Mouse (Mus musculus): Measurements from ENCODE around the gene 2410002F23Rik. TPM values are rescaled to one million over a fixed set of nuclear protein-coding genes. Genes with fewer than 3 reads are reported as not detected.
"Not testable (repeated sequence)": the region's sequence is repeated elsewhere in the genome, so short reads cannot be mapped to it uniquely, and the experiment has no call there.

2410002F23Rik gene
- 1 to 10 TPM; 6.1 to 8.2 TPM for total RNA-seq (2021)
- long read RNA-seq, experiment 1, partial matches to known transcripts = 0 of 4 reads
- long read RNA-seq, experiment 1, other reads (novel, unspliced or antisense) = 2 of 4 reads
- long read RNA-seq, experiment 2, partial matches to known transcripts = 1 of 6 reads
- long read RNA-seq, experiment 2, other reads (novel, unspliced or antisense) = 1 of 6 reads

- Histone ChIP-seq H3K4me3 (peak within 1 kb of the TSS; percentile 94), H3K27ac (peak within 1 kb of the TSS; percentile 97)
- no peak for TF ChIP-seq CTCF (IDR thresholded peaks at IDR 0.05)
- intact Hi-C loops (cut with DNase I) = loop anchor here (2.0 kb wide), 1 partner anchor 16 kb away; no protein-coding TSS in a partner anchor
- peak; percentile 93 for DNase-seq
Measured at GRCm38 (mm10) chr7:44246055-44246983, at the start of gene 2410002F23Rik, which contains the start of gene 1700028J19Rik. Gene 2410002F23Rik (plus strand): TSS chr7:44246722. Gene 1700028J19Rik (minus strand): TSS chr7:44246695.

- intact Hi-C loops (cut with DNase I) = no loop called here
- Histone ChIP-seq H3K4me3 (no peak within 1 kb of the TSS), H3K27ac (no peak within 1 kb of the TSS)
- DNase-seq = no peak
- no peak for TF ChIP-seq CTCF (IDR thresholded peaks at IDR 0.05)
Measured at GRCm38 (mm10) chr7:44197891-44198290, 48.6 kb upstream of the 2410002F23Rik start, which contains the start of gene Klk1b3. Gene Klk1b3 (plus strand): TSS chr7:44198191.

GRCm38 (mm10) chr7:44207135-44207534 is 39.4 kb upstream of the 2410002F23Rik start, which contains the start of gene Klk1b4:
Gene Klk1b4 (plus strand): TSS chr7:44207435.
- H3K27ac ChIP-seq; intact Hi-C loops (cut with DNase I); DNase-seq; H3K4me3 ChIP-seq: not testable (repeated sequence)

- intact Hi-C loops (cut with DNase I) = no loop called here
- Histone ChIP-seq H3K4me3 (no peak overlapping the region), H3K27ac (no peak overlapping the region)
- DNase-seq = no peak
- TF ChIP-seq CTCF (IDR thresholded peaks at IDR 0.05) = no peak
Measured at GRCm38 (mm10) chr7:44208307-44208706, 38.2 kb upstream of the 2410002F23Rik start.

- no peak within 1 kb of the TSS for H3K27ac ChIP-seq
- TF ChIP-seq CTCF (IDR thresholded peaks at IDR 0.05) = no peak
- H3K4me3 ChIP-seq = no peak within 1 kb of the TSS
- DNase-seq = no peak
- intact Hi-C loops (cut with DNase I) = no loop called here
Measured at GRCm38 (mm10) chr7:44215645-44216044, 30.9 kb upstream of the 2410002F23Rik start, which contains the start of gene Klk1b5. Gene Klk1b5 (plus strand): TSS chr7:44215945.

DNA sequence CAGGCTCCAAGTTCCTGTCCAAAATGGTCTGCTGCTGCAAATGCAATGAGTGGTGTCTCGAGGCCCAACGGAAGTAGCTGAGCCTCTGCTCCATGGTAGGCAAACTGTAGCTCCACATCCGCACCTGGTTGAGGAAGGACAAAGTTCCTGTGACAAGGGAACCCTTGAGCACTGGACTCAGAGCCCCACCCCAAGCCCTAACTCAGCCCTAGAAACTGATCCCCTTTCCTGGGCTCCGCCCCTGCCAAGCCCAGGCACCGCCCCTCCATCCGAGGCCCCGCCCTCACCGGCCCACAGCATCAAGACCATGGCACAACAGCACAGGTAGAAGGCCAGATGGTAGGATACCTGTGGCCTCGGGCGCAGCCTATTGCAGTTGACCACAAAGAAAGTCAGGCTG is 24.9 kb upstream of the 2410002F23Rik start:
- H3K27ac ChIP-seq; DNase-seq; H3K4me3 ChIP-seq; intact Hi-C loops (cut with DNase I): not testable (repeated sequence)

- intact Hi-C loops (cut with DNase I); H3K4me3 ChIP-seq; H3K27ac ChIP-seq; DNase-seq: not testable (repeated sequence)
Measured at GRCm38 (mm10) chr7:44222335-44222734, 24.2 kb upstream of the 2410002F23Rik start.

DNA sequence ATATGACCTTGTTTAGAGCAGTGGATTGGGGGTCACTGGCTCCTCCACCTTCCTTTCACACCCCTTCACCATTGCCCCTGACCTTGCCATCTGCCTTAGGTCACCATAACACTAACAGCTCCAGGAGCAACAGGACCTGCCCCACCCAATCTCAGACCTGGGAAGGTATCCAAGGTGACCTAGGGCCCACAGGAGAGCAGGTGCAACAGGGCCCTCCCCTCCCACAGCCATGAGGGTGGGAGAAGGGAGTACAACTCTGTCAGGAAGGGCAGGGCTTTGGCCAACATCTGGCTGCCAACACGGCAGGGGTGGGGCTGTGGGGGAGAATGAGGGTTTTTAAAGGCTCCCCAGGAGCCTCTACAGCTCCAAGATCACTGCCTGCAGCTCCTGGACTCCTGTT is 21.4 kb upstream of the 2410002F23Rik start, which contains the start of gene Klk1:
TSS of gene Klk1 (plus strand) at position 285 of the 400 bp plus-strand sequence.
- H3K4me3 ChIP-seq = no peak within 1 kb of the TSS
- TF ChIP-seq CTCF (IDR thresholded peaks at IDR 0.05) = no peak
- no peak within 1 kb of the TSS for H3K27ac ChIP-seq
- DNase-seq = no peak
- intact Hi-C loops (cut with DNase I) = no loop called here

GRCm38 (mm10) chr7:44235909-44236308 is 10.6 kb upstream of the 2410002F23Rik start, which contains the start of gene Gm36864:
Gene Gm36864 (plus strand): TSS chr7:44236177.
- TF ChIP-seq CTCF (IDR thresholded peaks at IDR 0.05) = no peak
- intact Hi-C loops (cut with DNase I) = no loop called here
- DNase-seq = no peak

GRCm38 (mm10) chr7:44239913-44240312 is 6.6 kb upstream of the 2410002F23Rik start:
- TF ChIP-seq CTCF (IDR thresholded peaks at IDR 0.05) = no peak
- DNase-seq = no peak
- no peak overlapping the region for H3K27ac ChIP-seq
- intact Hi-C loops (cut with DNase I) = no loop called here
- H3K4me3 ChIP-seq = no peak overlapping the region

More at GRCm38 (mm10) chr7:44235909-44236308, 10.6 kb upstream of the 2410002F23Rik start, which contains the start of gene Gm36864:
- no peak within 1 kb of the TSS for H3K27ac ChIP-seq
- H3K4me3 ChIP-seq = no peak within 1 kb of the TSS

DNA sequence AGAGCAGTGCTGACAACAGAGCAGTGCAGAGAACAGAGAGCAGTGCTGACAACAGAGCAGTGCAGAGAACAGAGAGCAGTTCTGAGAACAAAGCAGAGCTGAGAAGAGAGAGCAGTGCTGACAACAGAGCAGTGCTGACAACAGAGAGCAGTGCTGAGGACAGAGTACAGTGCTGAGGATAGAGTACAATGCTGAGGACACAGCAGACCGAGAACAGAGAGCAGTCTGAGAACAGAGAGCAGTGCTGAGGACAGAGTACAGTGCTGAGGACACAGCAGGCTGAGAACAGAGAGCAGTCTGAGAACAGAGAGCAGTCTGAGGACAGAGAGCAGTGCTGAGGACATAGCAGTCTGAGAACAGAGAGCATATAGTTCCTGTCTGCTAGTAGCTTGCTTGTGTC is 5.8 kb upstream of the 2410002F23Rik start:
- no peak for TF ChIP-seq CTCF (IDR thresholded peaks at IDR 0.05)
- no peak for DNase-seq
- intact Hi-C loops (cut with DNase I) = no loop called here
- H3K27ac ChIP-seq = no peak overlapping the region
- no peak overlapping the region for H3K4me3 ChIP-seq

DNA sequence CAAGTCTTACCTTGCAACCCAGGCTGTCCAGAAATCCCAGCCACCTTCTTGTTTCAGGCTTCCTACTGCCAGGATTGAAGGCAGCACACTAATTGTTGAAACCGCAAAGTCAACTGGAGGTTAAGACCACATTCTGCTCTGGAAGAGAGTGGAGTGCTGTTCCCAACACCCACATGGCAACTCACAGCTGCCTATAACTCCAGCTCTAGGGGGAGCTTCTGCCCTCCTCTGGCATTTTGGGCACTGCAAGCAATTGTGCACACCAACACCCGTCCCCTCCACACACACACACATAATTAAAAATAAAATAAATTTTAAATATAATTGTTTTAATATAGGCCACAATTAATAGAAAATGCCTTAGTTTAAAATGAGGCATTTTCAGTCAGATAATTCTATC is 5.4 kb upstream of the 2410002F23Rik start:
- Histone ChIP-seq H3K27ac (no peak overlapping the region), H3K4me3 (no peak overlapping the region)
- DNase-seq = no peak
- intact Hi-C loops (cut with DNase I) = no loop called here
- no peak for TF ChIP-seq CTCF (IDR thresholded peaks at IDR 0.05)

DNA sequence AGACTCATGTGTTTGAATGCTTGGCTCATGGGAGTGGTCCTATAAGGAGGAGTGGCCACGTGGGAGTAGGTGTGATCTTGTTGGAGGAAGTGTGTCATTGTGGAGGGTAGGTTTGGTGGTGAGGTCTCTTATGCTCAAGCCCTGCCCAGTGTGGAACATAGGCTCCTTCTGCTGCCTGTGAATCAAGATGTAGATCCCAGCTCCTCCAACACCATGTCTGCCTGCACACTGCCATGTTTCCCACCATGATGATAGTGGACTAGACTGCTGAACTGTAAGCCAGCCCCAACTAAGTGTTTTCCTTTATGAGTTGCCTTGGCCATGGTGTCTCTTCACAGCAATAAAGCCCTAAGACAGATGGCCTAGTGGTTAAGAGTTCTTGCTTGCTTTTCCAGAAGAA is 2.4 kb upstream of the 2410002F23Rik start:
- no peak overlapping the region for H3K27ac ChIP-seq
- intact Hi-C loops (cut with DNase I) = no loop called here
- no peak for DNase-seq
- no peak for TF ChIP-seq CTCF (IDR thresholded peaks at IDR 0.05)
- no peak overlapping the region for H3K4me3 ChIP-seq

Data from gastrocnemius, adult 2 months (tissue).